Mouse (Mus musculus): ENCODE measurements around the gene Fermt1.

- TF ChIP-seq POLR2A (IDR thresholded peaks at IDR 0.05; ENCODE audit: low read depth, low read length), result no peak
- no peak for TF ChIP-seq CTCF (IDR thresholded peaks at IDR 0.05; ENCODE audit: extremely low read depth, insufficient read length, insufficient replicate concordance, low read depth, low read length)
These were observed 66.3 kb downstream of the Fermt1 start for GRCm38 (mm10) chr2:132879261-132880044.

All from small intestine, adult 2 months (tissue).